Mouse (Mus musculus) kidney, embryonic 14.5 days (tissue): ENCODE results near the gene Iqgap2. TPM values are rescaled to one million over a fixed set of nuclear protein-coding genes. Genes with fewer than 3 reads are reported as not detected.

Experiments used
- ATAC-seq: fragments of 200-750 bp; cut with Nextera tagmentation; 2 replicates; pipeline ENCODE4 v1.8.0; 2017; ENCODE audit warnings: moderate number of reproducible peaks, mild to moderate bottlenecking, moderate TSS enrichment, moderate library complexity; ENCODE audit not compliant: low FRiP score, low TSS enrichment
- H3K27ac ChIP-seq: fragments of 300-500 bp; sonication (generic); 2 replicates; pipeline ENCODE4 v1.5.1; 2014; ENCODE audit warnings: low read depth, mild to moderate bottlenecking, low read length, moderate library complexity, mixed read lengths
- H3K27me3 ChIP-seq: fragments of 300-500 bp; sonication (generic); 2 replicates; pipeline ENCODE4 v1.6.1; 2014; ENCODE audit warnings: mild to moderate bottlenecking, low read length; ENCODE audit not compliant: control insufficient read depth, insufficient read depth
- H3K36me3 ChIP-seq: fragments of 300-500 bp; sonication (generic); 2 replicates; pipeline ENCODE4 v1.6.1; 2014; ENCODE audit warnings: low read length, mixed read lengths; ENCODE audit not compliant: control insufficient read depth, insufficient read depth
- H3K4me1 ChIP-seq: fragments of 300-500 bp; sonication (generic); 2 replicates; pipeline ENCODE4 v1.6.1; 2014; ENCODE audit warnings: low read length, mixed read lengths; ENCODE audit not compliant: control insufficient read depth, insufficient read depth
- H3K4me2 ChIP-seq: fragments of 300-500 bp; sonication (generic); replicated peaks from 2 replicates; pipeline ENCODE4 v1.6.1; 2014; ENCODE audit warnings: low read depth, mild to moderate bottlenecking, low read length
- H3K4me3 ChIP-seq: fragments of 300-500 bp; sonication (generic); 2 replicates; pipeline ENCODE4 v1.5.1; 2014; ENCODE audit warnings: mild to moderate bottlenecking, low read length
- H3K9ac ChIP-seq: fragments of 300-500 bp; sonication (generic); 2 replicates; pipeline ENCODE4 v1.6.1; 2014; ENCODE audit warnings: low read depth, mild to moderate bottlenecking, low read length, moderate library complexity
- H3K9me3 ChIP-seq: fragments of 300-500 bp; sonication (generic); 2 replicates; pipeline ENCODE4 v1.6.1; 2016; ENCODE audit warnings: low read length; ENCODE audit not compliant: control insufficient read depth
- WGBS: fragments of 180-500 bp; shearing (Covaris S2); extraction: QIAGEN DNeasy Blood & Tissue Kit; methylation state at CpG from one replicate; pipeline ENCODE4 v1.1.7; 2014; 5-methylcytosine and 5-hydroxymethylcytosine counted together
- polyA plus RNA-seq: library from polyadenylated mRNA; unstranded; fragments of >200 nt; fragmentation: Nextera tagmentation; extraction: Ambion mirVana; gene quantifications from 2 replicates; pipeline ENCODE4 v1.2.1, GENCODE M21; 2014

Gene Iqgap2
- polyA plus RNA-seq, 1 experiment from 2014 or later = 11.2 TPM

DNA sequence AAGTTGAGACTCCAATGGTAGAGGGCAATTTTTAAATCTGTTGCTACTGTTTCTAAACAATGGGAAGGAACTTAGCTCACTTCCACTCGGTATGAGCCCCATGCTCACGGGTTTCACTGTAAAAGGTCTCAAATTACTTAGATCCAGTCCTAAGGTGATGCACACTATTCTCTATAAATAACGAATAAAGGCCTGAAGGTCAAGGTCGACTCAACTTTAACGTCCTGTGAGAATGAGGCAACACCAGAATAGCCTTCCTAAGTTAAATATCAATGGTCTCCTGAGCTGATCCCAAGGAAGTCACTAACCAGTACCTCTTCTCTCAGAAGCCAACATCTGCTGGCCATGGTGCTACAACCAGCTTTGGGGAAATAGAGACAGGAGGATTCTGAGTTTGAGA is 45.4 kb downstream of the Iqgap2 start:
- no peak overlapping the region for H3K4me2 ChIP-seq
- no peaks in the 10 kb centered on the region for H3K27me3 ChIP-seq
- no peak overlapping the region for H3K27ac ChIP-seq
- no peaks in the 10 kb centered on the region for H3K4me1 ChIP-seq
- H3K9ac ChIP-seq = no peak overlapping the region
- 48% methylated on average over 5 of the region's 5 CpGs for WGBS
- H3K36me3 ChIP-seq = no peaks in the 10 kb centered on the region
- H3K9me3 ChIP-seq = no peaks in the 10 kb centered on the region
- ATAC-seq = no peak
- no peak overlapping the region for H3K4me3 ChIP-seq

DNA sequence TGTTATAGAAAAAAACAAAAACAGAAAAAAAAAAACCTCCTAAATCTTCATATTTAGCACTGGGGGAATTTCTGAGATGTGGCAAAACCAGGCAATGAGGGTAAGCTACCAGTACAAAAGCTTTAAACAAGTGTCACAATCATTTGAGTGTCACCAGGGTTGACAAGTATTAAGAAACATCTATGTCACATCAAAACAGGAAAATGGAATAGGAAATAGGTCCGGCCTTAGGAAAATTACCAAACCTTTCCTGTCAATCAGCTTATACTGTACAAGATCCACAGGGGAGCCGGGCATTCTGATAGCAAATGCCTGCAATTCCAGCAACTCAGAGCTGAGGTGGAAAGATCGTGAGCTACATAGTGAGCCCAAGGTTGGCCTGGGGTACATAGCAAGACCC is 46.8 kb downstream of the Iqgap2 start:
- 89% methylated on average over 3 of the region's 3 CpGs for WGBS
- H3K4me1 ChIP-seq = no peaks in the 10 kb centered on the region
- H3K9ac ChIP-seq = no peak overlapping the region
- no peak overlapping the region for H3K4me3 ChIP-seq
- ATAC-seq = no peak
- no peaks in the 10 kb centered on the region for H3K9me3 ChIP-seq
- no peak overlapping the region for H3K27ac ChIP-seq
- H3K4me2 ChIP-seq = no peak overlapping the region
- no peaks in the 10 kb centered on the region for H3K36me3 ChIP-seq
- H3K27me3 ChIP-seq = no peaks in the 10 kb centered on the region

DNA sequence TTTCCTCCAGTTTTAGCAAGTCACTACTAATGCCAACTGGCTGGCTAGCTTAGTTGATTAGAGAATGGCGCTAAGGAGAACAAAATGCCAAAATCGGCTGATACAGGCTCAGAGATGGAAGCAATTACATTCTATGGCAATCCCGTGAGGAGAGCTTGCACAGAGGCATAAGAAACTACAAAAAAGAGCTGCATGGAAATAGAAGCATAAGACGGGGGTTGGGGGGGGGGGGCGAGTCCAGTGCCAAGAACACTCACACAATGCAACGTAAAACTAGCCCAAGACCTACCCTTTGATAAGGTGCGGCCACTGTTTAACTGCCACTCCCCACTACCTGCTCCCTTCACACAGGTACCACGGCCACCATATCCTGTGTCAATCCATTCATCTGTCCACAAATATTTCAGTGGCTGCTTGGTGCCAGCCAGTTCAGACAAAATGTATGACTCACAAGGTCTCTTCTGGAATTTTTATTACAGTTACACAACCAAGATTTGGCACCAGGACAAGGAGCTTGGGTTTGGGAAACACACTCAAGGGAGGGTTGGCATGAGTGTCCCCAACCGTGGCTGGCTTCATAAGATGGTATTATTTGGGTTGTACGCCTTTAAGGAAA is 48.2 kb downstream of the Iqgap2 start:
- ATAC-seq = no peak
- Histone ChIP-seq H3K9me3 (no peaks in the 10 kb centered on the region), H3K9ac (no peak overlapping the region), H3K4me3 (no peak overlapping the region), H3K36me3 (no peaks in the 10 kb centered on the region), H3K27ac (no peak overlapping the region), H3K27me3 (no peaks in the 10 kb centered on the region), H3K4me1 (no peaks in the 10 kb centered on the region), H3K4me2 (no peak overlapping the region)
- 92% methylated on average over 10 of the region's 10 CpGs for WGBS

- H3K36me3 ChIP-seq = no peaks in the 10 kb centered on the region
- no peak overlapping the region for H3K9ac ChIP-seq
- H3K9me3 ChIP-seq = no peaks in the 10 kb centered on the region
- no peak overlapping the region for H3K4me3 ChIP-seq
- no peaks in the 10 kb centered on the region for H3K27me3 ChIP-seq
- ATAC-seq = no peak
- no peak overlapping the region for H3K27ac ChIP-seq
- H3K4me1 ChIP-seq = no peaks in the 10 kb centered on the region
- H3K4me2 ChIP-seq = no peak overlapping the region
- 70% methylated on average over 7 of the region's 7 CpGs for WGBS
These were observed 48.9 kb downstream of the Iqgap2 start for GRCm38 (mm10) chr13:95842803-95843202.

- Histone ChIP-seq H3K9me3 (no peaks in the 10 kb centered on the region), H3K27ac (no peak overlapping the region), H3K27me3 (no peaks in the 10 kb centered on the region), H3K4me1 (no peaks in the 10 kb centered on the region), H3K9ac (no peak overlapping the region), H3K4me3 (no peak overlapping the region), H3K4me2 (no peak overlapping the region), H3K36me3 (no peaks in the 10 kb centered on the region)
- ATAC-seq = no peak
- 89% methylated on average over 1 of the region's 1 CpGs for WGBS
These were observed 49.8 kb downstream of the Iqgap2 start for GRCm38 (mm10) chr13:95841946-95842345.

DNA sequence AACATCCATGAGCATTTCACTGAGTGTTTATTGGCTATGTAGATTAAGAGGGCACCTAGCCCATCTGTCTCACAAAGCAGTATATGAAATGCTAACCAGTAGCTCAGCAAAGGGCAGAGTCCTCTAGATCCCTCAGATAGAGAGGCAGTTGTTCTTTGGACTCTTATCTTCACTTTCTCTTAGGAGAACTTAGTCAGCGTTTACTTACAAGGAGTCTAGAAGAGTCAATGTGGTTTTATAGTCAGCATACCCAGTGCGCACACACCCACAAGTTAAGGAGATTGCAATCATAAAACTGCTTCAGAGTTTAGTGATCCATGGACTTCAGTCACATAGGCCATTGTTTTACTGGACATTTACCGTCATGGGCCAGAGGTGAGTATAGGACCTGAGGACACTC is 54.8 kb downstream of the Iqgap2 start:
- ATAC-seq = no peak
- Histone ChIP-seq H3K4me2 (no peak overlapping the region), H3K27ac (no peak overlapping the region), H3K36me3 (no peaks in the 10 kb centered on the region), H3K9me3 (no peaks in the 10 kb centered on the region), H3K4me3 (no peak overlapping the region), H3K27me3 (no peaks in the 10 kb centered on the region), H3K9ac (no peak overlapping the region), H3K4me1 (no peaks in the 10 kb centered on the region)
- 49% methylated on average over 3 of the region's 3 CpGs for WGBS

GRCm38 (mm10) chr13:95833473-95833872 is 58.2 kb downstream of the Iqgap2 start:
- no peaks in the 10 kb centered on the region for H3K9me3 ChIP-seq
- H3K4me3 ChIP-seq = no peak overlapping the region
- 93% methylated on average over 6 of the region's 6 CpGs for WGBS
- no peak overlapping the region for H3K4me2 ChIP-seq
- no peaks in the 10 kb centered on the region for H3K36me3 ChIP-seq
- no peaks in the 10 kb centered on the region for H3K27me3 ChIP-seq
- no peaks in the 10 kb centered on the region for H3K4me1 ChIP-seq
- no peak for ATAC-seq
- no peak overlapping the region for H3K27ac ChIP-seq
- no peak overlapping the region for H3K9ac ChIP-seq

GRCm38 (mm10) chr13:95832712-95833111 is 59.0 kb downstream of the Iqgap2 start:
- Histone ChIP-seq H3K36me3 (no peaks in the 10 kb centered on the region), H3K9me3 (no peaks in the 10 kb centered on the region), H3K27ac (no peak overlapping the region), H3K4me3 (no peak overlapping the region), H3K9ac (no peak overlapping the region), H3K27me3 (no peaks in the 10 kb centered on the region), H3K4me1 (no peaks in the 10 kb centered on the region), H3K4me2 (no peak overlapping the region)
- no peak for ATAC-seq
- 72% methylated on average over 3 of the region's 3 CpGs for WGBS

DNA sequence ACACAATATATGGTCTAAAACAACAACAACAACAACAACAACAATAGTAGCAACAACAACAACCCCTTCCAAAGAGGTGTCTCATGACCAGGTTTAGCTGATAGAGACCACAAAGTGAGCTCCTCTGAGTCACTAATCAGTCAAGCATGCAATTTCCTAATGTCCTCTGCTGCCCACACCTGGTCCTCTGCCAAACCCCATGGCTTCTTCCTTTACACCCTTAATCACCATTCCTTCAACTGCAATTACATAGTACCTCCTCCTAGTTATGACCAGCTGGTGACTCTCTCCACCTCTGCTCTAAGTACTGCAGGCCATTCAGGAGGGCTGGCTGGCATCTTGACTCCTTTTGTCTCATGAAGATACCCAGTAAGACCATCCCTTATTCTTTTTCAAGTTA is 60.0 kb downstream of the Iqgap2 start:
- Histone ChIP-seq H3K9me3 (no peaks in the 10 kb centered on the region), H3K4me3 (no peak overlapping the region), H3K36me3 (no peaks in the 10 kb centered on the region), H3K4me1 (no peaks in the 10 kb centered on the region), H3K27me3 (no peaks in the 10 kb centered on the region), H3K27ac (no peak overlapping the region), H3K9ac (no peak overlapping the region), H3K4me2 (no peak overlapping the region)
- no peak for ATAC-seq
